9 mouse cellular contexts compared by ENCODE assay signal in the genomic region with DNA sequence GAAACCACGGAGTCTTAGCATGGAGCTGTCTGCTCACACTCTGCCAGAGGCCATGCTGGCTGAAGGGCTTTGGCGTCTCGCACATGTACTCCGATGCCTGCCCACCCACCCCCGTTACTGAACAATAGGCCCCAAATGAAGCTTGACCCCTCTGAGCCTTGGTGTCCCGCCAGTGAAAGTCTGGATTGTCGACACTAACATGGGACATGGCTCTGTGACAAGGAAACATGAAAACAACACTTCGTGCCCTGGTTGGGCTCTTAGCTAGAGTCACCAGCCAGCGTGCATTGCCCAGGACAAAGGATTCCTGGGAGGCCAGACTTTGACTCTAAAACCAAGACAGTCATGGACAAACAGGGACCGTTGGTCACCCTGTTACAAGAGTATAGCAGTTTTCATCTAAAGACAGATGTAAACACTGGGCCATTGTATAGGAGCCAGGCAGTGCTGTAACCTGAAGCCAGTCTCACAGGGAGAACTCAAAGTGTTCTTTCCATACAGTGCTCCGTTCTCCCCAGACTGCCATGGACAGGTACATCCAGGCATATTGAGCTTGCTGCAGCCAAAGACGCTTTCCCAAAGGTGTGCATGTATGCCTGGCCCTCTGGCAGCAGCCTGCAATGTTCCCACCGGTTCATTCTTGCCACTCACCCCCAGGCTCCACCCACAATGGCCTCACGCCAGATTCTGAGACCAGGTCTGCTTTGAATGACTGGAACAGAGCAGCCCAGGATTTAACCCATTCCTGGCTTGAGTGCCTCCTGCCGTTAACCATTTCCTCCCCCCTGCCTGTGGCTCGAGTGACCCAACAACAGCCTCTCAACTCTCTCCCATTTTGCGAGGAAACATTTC. TPM values are rescaled to one million over a fixed set of nuclear protein-coding genes. Genes with fewer than 3 reads are reported as not detected.
A peak's percentile ranks its signal among the peaks of the same experiment; 100 is the strongest.
DNase-seq lines count a peak whose midpoint lies in the region; ATAC-seq lines count a peak whose summit lies in the region.
"Had no signal": no experiment of that assay in that cellular context is flagged by ENCODE, and none has a peak within 500 bp of the region (broad histone marks: within the 10 kb centered on the region; RNA-seq: fewer than 3 reads in every experiment).

No protein-coding gene starts in this region.

- peaks cover 72% of the 10 kb centered on the region for H3K4me1 ChIP-seq in embryonic facial prominence, embryonic 15.5 days
- peaks cover 44% of the 10 kb centered on the region for H3K4me1 ChIP-seq in intestine, embryonic 14.5 days (replicated peaks; ENCODE audit: control insufficient read depth, insufficient read depth, low read length)
- no peaks in the 10 kb centered on the region; the same call in 1 of the 2 replicates for H3K4me1 ChIP-seq in liver, embryonic 16.5 days (ENCODE audit: control insufficient read depth, low read depth, low read length)
- H3K4me1 ChIP-seq in neural tube, embryonic 14.5 days (ENCODE audit: control insufficient read depth, insufficient read depth, low read length): peaks cover 36% of the 10 kb centered on the region

- no peak overlapping the region for H3K9ac ChIP-seq in embryonic facial prominence, embryonic 15.5 days
- H3K9ac ChIP-seq in intestine, embryonic 14.5 days (ENCODE audit: low read length): no peak overlapping the region
- H3K9ac ChIP-seq in liver, embryonic 16.5 days (ENCODE audit: low read depth, low read length): no peak overlapping the region
- no peak overlapping the region for H3K9ac ChIP-seq in neural tube, embryonic 14.5 days (replicated peaks; ENCODE audit: low read depth, low read length)

- peak; percentile 57 to 69 for DNase-seq in gastrocnemius, postnatal 4 days (ENCODE audit: low spot score in 2 of 2)
- no peak for DNase-seq in gastrocnemius, adult 8-10 months (ENCODE audit: low spot score in 2 of 2)
- peak; percentile 82 for DNase-seq in adrenal gland, postnatal 10 days
- DNase-seq in intestine, embryonic 14.5 days (ENCODE audit: low spot score): peak; percentile 92

- H3K27me3 ChIP-seq in embryonic facial prominence, embryonic 15.5 days: no peaks in the 10 kb centered on the region
- H3K27me3 ChIP-seq in intestine, embryonic 14.5 days (replicated peaks; ENCODE audit: control insufficient read depth, insufficient read depth, low read length): no peaks in the 10 kb centered on the region
- no peaks in the 10 kb centered on the region; the same call in 1 of the 2 replicates for H3K27me3 ChIP-seq in liver, embryonic 16.5 days (ENCODE audit: control insufficient read depth, insufficient read depth, low read depth, low read length)
- H3K27me3 ChIP-seq in neural tube, embryonic 14.5 days (ENCODE audit: control insufficient read depth, insufficient read depth, low read length): no peaks in the 10 kb centered on the region

- WGBS in embryonic facial prominence, embryonic 15.5 days: 6% methylated on average over 17 of the region's 17 CpGs
- WGBS in intestine, embryonic 14.5 days: 20% methylated on average over 17 of the region's 17 CpGs
- WGBS in liver, embryonic 16.5 days (ENCODE audit: insufficient replicate concordance): 35% methylated on average over 17 of the region's 17 CpGs
- WGBS in neural tube, embryonic 14.5 days: 5% methylated on average over 17 of the region's 17 CpGs

- peaks cover 9% of the 10 kb centered on the region; the same call in 1 of the 2 replicates for H3K36me3 ChIP-seq in embryonic facial prominence, embryonic 15.5 days
- no peaks in the 10 kb centered on the region; the same call in 1 of the 2 replicates for H3K36me3 ChIP-seq in intestine, embryonic 14.5 days (ENCODE audit: control insufficient read depth, insufficient read depth, low read length)
- H3K36me3 ChIP-seq in liver, embryonic 16.5 days (ENCODE audit: control insufficient read depth, insufficient read depth): no peaks in the 10 kb centered on the region
- no peaks in the 10 kb centered on the region for H3K36me3 ChIP-seq in neural tube, embryonic 14.5 days (ENCODE audit: control insufficient read depth, insufficient read depth, low read length)

- peak overlapping the region; percentile 44 for H3K4me2 ChIP-seq in embryonic facial prominence, embryonic 15.5 days (replicated peaks)
- H3K4me2 ChIP-seq in intestine, embryonic 14.5 days (ENCODE audit: low read length): peak overlapping the region; percentile 45
- H3K4me2 ChIP-seq in liver, embryonic 16.5 days (ENCODE audit: low read depth, low read length): no peak overlapping the region
- H3K4me2 ChIP-seq in neural tube, embryonic 14.5 days (ENCODE audit: low read depth, low read length): peak overlapping the region; percentile 33

- H3K27ac ChIP-seq in embryonic facial prominence, embryonic 15.5 days (replicated peaks): peak overlapping the region; percentile 82
- 0 out of 2 replicates have a peak overlapping the region, but pooled peaks have one; percentile 22 for H3K27ac ChIP-seq in intestine, embryonic 14.5 days (ENCODE audit: low read depth)
- no peak overlapping the region for H3K27ac ChIP-seq in liver, embryonic 16.5 days (ENCODE audit: low read length)
- peak overlapping the region; percentile 36; the same call in 1 of the 2 replicates for H3K27ac ChIP-seq in neural tube, embryonic 14.5 days (ENCODE audit: low read depth, low read length)

- no peaks in the 10 kb centered on the region for H3K9me3 ChIP-seq in embryonic facial prominence, embryonic 15.5 days (replicated peaks)
- H3K9me3 ChIP-seq in intestine, embryonic 14.5 days (ENCODE audit: control insufficient read depth, low read length): no peaks in the 10 kb centered on the region
- no peaks in the 10 kb centered on the region for H3K9me3 ChIP-seq in liver, embryonic 16.5 days (replicated peaks; ENCODE audit: control insufficient read depth, low read length)
- H3K9me3 ChIP-seq in neural tube, embryonic 14.5 days (ENCODE audit: control insufficient read depth, low read length): no peaks in the 10 kb centered on the region

- peak overlapping the region; percentile 11; the same call in 1 of the 2 replicates for H3K4me3 ChIP-seq in embryonic facial prominence, embryonic 15.5 days (replicated peaks)
- peak overlapping the region; percentile 13; the same call in 1 of the 2 replicates for H3K4me3 ChIP-seq in intestine, embryonic 14.5 days (ENCODE audit: low read depth, low read length)
- no peak overlapping the region for H3K4me3 ChIP-seq in liver, embryonic 16.5 days (ENCODE audit: low read depth, low read length)
- no peak overlapping the region for H3K4me3 ChIP-seq in neural tube, embryonic 14.5 days (ENCODE audit: low read depth, low read length)
- H3K4me3 ChIP-seq: erythroblast, embryonic 14.5 days had no signal

- peak; percentile 48; the same call in 1 of the 2 replicates for ATAC-seq in embryonic facial prominence, embryonic 15.5 days (ENCODE audit: insufficient number of reproducible peaks, low FRiP score, low TSS enrichment, low read depth)
- peak; percentile 75 for ATAC-seq in intestine, embryonic 14.5 days (replicated peaks; ENCODE audit: low FRiP score, low TSS enrichment, low read depth)
- ATAC-seq in liver, embryonic 16.5 days (ENCODE audit: low read depth): peak; percentile 64; the same call in 1 of the 2 replicates
- peak; percentile 72 for ATAC-seq in neural tube, embryonic 14.5 days (ENCODE audit: low read depth)
- ATAC-seq in erythroid progenitor cell, adult 5-6 weeks (replicated peaks; ENCODE audit: low FRiP score, poor library complexity, severe bottlenecking): no peak

RNA-seq across cellular contexts. Expression of a gene that starts 23.6 kb away (rescaled TPM):
- total RNA-seq in gastrocnemius, postnatal 4 days (2021): 10 to 100 TPM; 24.4 to 27.4 TPM
- total RNA-seq in gastrocnemius, adult 8-10 months (2022): 10 to 100 TPM; 28.0 to 63.4 (median 39.8) TPM
- total RNA-seq in adrenal gland, postnatal 10 days (2021): 1 to 10 TPM; 6.4 to 8.5 TPM
- polyA plus RNA-seq in embryonic facial prominence, embryonic 15.5 days (2015; fragmentation: Nextera tagmentation; extraction: Ambion mirVana): 34.1 and 39.3 TPM in 2 replicates
- 10.9 and 11.7 TPM in 2 replicates for polyA plus RNA-seq in intestine, embryonic 14.5 days (2014; fragmentation: Nextera tagmentation; extraction: Ambion mirVana)
- polyA plus RNA-seq in liver, embryonic 16.5 days (2015; fragmentation: Nextera tagmentation; extraction: Ambion mirVana): 1.3 and 1.7 TPM in 2 replicates
- 18.6 and 19.2 TPM in 2 replicates for polyA plus RNA-seq in neural tube, embryonic 14.5 days (2014; fragmentation: Nextera tagmentation; extraction: Ambion mirVana)
- total RNA-seq in erythroid progenitor cell, adult 5-6 weeks (2015; ENCODE audit: low replicate concordance): 0.36 TPM in 1 of 2 replicates, not detected in the other
- total RNA-seq in erythroid progenitor cell, adult 5-6 weeks (2017; ENCODE audit: low replicate concordance): 0.13 TPM in 1 of 2 replicates, not detected in the other

Comparison
In these comparisons a context has a peak if more than half of its experiments do, and no peak if none do; other contexts are left out.
1. DNase-seq: peak in gastrocnemius, postnatal 4 days (2 of 2), adrenal gland, postnatal 10 days (single experiment) and intestine, embryonic 14.5 days (single experiment); none in gastrocnemius, adult 8-10 months (0 of 2).
2. H3K4me3 ChIP-seq: peak in embryonic facial prominence, embryonic 15.5 days (single experiment) and intestine, embryonic 14.5 days (single experiment); none in liver, embryonic 16.5 days (single experiment) and neural tube, embryonic 14.5 days (single experiment).
3. RNA of a gene that starts 23.6 kb away (total RNA-seq): 28.0 to 63.4 TPM in gastrocnemius, adult 8-10 months, 24.4 to 27.4 TPM in gastrocnemius, postnatal 4 days and 6.4 to 8.5 TPM in adrenal gland, postnatal 10 days; 0.13 to 0.36 TPM in erythroid progenitor cell, adult 5-6 weeks; every median in the first group is over 4 times any median in the second.